Mouse (Mus musculus) layer of hippocampus, adult 11-12 months (tissue): ENCODE measurements at regions not wholly inside any gene's neighbourhood (a gene's known extent, or its start where the extent isn't known, plus 50 kb on each side); places are given as distances from the start of the nearest gene placed in this dataset.
A peak's percentile ranks its signal among the peaks of the same experiment; 100 is the strongest.

Experiments
- DNase-seq: peaks from one replicate; pipeline ENCODE4 v3.0.0; 2022; ENCODE audit warnings: low spot score

GRCm38 (mm10) chr17:52036479-52036878, 203.4 kb upstream of the Satb1 start:
- no peak for DNase-seq

GRCm38 (mm10) chr17:52031079-52031478, 198.0 kb upstream of the Satb1 start:
- DNase-seq = no peak

- no peak for DNase-seq
Observed at GRCm38 (mm10) chr17:51986920-51987319, 153.8 kb upstream of the Satb1 start.

DNA sequence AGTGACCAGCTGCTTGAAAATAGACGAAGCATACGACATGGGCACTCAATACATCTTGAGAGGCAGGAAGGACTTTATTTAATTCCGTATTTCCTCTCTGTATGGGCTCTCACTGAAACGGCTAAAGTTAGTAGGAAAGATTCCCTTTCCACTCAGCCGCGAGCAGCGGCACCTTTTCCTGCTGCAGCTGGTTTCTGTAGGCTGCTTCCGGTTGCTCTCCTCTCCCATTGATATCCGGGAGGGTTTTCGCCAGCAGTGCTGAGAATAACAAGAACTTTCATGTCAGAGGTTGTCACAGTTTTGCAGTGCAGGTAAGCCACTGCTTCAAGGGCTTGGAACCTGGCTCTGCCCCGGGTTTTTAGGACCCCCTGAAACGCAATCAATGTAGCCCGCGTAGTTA, 153.1 kb upstream of the Satb1 start:
- no peak for DNase-seq

DNA sequence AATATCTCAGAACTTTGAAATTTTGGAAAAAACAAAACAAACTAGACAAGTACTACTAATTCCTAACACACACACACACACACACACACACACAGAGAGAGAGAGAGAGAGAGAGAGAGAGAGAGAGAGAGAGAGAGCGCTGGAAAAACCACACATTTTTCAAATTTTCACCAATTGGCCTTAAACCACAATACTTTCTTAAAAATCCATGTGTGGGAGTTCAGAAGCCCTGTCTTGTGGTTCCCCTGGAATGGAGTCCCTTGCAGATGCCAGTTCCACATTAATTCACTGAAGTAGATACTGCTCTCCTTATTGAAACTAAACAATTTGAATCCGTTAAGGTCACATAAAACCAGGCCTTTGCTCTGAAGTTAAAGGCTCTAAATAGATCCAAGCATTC, 146.0 kb upstream of the Satb1 start:
- DNase-seq = no peak

- no peak for DNase-seq
Observed at GRCm38 (mm10) chr17:51971444-51971843, 138.4 kb upstream of the Satb1 start.

DNA sequence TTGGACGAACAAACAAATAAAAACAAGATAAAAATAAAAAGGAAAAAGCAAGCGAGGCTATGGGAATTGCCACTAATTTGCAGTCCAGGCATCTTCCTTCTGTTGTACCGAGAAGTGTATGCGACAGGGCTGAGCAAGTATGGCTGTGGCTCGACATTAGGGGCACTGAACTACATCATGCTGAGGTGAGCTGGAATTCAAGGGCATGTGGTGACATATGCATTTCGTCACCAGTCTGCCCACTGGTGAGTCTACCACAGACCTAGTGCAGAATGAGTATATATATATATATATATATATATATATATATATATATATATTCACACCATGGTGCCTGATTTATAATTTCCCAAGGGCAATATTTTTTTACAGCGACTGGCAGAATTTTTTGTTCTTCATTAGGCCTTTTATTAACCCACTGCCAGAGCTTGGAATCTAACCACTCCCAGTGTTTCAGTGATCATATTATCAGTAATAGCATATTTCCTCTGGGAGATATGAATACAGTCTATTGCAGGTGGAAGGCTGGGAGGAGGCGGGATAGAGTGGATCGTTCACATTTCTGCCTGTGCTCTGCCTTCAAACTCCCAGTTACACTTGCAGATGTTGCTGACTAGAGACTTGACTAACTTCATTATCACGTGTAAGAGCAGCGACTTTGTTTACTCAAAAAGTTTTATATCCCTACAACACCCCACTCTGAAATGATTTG, 133.6 kb upstream of the Satb1 start:
- no peak for DNase-seq

DNA sequence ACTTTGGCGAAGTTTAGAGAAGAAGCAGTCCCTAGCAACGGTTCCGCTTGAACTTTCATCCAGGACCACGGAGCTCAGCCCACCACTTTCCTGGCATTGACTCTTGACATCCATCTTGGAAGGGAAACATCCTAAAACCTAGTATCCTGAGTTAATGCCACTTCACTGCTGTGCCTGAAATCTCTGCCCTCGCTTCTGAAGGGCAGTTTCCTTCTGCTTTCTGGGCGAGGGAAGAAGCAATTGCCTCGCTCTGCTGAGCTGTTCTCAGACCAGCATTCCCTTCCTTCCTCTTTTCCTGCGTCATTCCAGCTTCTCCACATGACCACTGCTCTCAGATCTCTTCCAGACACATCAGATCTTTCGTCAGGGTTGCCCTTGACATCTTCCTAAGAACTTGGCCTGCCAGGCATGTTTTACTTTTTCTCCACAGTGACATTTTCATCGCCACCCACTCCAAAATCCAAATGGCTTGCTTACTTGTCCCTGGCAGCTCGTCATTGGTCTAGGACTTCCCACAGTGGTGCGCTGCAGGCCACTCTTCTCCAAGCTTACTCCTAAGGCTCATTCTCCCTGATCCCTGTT, 129.5 kb upstream of the Satb1 start:
- no peak for DNase-seq

GRCm38 (mm10) chr17:51961337-51961736, 128.2 kb upstream of the Satb1 start:
- DNase-seq = peak; percentile 5

DNA sequence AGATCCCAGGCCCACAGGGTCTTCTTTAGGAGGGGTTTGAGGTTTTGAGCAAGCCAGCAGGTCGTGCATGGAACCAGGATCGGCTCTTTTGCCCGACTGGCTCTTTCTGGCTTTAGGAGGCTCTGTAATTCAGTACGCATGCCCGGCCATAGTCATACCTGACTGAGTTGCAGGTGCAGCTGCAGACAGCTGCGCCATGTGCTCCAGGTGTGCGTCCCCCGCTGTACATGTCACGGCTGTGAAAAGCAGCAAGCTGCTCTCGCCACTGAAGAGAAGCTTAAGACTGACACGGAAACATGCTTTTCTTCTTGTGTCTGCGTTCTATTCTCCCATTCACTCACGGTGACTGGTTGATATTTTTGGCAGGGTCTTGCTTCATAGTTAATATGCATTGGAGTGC, 123.2 kb upstream of the Satb1 start:
- DNase-seq = no peak

DNA sequence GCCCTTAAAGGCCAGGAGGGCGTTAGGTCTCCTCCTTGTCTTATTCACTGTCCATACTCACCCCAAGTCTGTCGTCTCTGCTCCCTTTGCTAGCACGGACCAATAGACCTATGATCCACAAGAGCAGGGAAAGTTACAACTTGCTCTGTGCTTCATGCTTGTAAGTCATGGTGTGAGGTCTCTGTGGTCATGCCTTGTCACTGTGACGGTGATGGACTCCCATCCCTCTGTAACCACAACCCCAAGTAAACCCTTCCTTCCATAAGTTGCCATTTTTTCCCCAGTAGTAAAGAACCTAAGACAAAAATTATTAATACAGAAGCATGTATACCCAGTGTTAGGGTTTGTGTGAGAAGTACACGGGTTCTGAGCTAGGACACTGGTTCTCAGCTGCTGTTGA, 104.6 kb upstream of the Satb1 start:
- DNase-seq = no peak

DNA sequence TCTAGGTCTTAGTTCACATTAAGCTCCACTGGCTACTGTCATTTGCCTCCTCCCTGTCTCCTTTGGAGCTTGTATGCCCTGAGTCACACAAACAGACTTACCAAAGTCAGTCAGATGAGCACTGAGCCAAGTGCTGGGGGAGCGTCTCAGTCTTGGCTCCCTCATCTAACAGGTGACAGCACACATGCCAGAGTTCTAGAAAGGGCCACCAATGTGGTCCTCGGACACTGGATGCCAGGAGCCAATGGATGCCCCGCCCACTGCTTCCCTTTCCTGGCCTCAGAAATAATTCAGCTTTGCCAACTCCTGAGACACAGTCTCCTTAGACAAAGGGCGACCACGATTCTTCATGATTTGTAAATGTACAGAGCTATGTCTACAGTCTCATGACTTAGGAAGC, 103.0 kb upstream of the Satb1 start:
- no peak for DNase-seq

DNA sequence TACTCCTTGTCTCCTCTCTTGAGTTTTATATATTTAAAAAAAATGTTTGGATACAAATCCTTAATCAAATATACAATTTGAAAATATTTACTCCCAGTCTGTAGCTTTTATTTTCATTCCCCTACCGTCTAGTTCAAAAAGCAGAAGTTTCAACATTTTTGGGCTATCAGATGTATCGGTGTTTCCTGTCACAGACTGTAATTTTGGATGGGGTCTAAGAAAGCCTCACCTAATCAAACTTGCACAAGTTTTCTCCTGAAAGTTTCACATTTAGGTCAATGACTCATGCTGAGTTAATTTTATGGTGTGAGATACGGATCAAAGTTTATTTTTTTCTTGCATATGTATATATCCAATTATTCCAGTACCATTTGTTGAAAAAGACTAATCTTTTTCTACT, 93.3 kb upstream of the Satb1 start:
- DNase-seq = no peak

DNA sequence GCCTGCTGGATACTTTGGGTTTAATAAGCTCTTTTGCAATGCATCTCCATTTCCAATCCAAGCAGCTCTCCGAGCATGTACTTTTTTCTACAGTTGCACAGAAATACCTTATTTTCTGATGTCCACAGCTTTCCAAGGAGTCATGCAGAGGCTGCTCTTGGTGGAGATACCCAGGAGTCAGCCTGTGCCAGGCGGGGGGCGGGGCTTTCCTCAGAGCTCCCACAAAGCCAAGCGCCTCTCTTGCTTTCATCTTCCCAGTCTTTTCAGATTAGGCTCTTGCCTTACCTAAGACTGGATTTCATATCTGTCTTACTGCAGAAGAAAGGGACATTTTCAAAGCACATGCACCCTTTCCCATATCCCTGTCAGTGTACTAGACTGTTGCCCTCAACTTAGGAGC, 73.9 kb upstream of the Satb1 start:
- no peak for DNase-seq

DNA sequence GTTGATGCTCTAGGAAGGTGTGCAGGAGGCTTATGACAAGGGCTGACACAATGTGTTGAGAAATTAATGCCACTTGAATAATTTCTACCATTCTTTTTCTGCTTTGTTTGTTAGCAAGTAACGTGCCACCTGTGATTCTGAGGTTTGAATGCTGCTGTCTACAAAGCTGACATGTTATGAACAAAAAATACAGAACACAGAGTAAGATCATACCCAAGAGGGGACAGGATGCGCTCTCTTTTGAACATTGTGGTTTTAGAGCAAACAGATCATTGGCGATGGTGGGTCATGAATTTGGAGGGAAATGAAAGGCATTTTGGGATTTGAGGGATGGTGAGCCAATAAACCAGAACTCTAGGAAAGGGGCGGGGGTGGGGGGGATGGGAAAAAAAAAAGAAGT, 73.3 kb upstream of the Satb1 start:
- no peak for DNase-seq

- DNase-seq = no peak
Observed at GRCm38 (mm10) chr17:51903885-51904284, 70.8 kb upstream of the Satb1 start.

DNA sequence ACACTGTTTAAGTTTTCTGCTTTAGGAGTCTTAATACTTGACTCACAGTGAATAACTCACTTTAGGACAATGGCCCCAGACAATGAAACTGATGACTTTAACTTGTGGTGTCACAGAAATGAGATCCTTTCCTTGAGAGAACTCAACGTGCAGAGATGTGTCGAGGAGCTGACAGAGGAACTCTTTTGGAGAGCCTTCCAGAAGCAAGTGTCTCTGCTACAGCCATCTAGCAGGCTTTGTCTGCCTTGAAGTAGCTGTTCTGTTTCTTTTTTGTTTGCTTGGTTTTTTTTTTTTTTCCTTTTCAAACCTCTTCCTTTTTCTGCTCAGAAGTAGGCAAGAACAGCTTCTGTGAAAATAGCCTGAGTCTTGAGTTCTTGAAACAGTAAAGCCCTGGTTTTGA, 66.3 kb upstream of the Satb1 start:
- no peak for DNase-seq

DNA sequence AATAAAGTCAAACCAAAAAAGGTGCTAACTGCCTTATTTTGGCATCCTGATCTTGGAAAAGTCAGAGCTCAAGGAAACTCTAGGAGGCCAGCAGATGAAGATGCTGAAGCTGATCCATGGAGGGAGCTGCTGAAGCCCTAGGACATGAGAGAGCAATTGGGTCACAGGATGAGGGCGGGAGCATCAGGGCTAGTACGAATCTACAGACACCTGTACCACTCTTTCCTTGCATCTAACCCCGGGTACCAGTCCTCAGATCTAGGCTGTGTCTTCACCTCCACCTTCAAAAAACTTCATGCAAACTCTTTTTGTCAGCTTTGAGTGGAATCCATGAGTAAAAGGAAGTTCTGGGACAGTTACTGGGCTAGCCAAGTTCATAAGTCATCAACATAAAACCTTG, 63.1 kb upstream of the Satb1 start:
- no peak for DNase-seq

- no peak for DNase-seq
Observed at GRCm38 (mm10) chr17:51894278-51894677, 61.2 kb upstream of the Satb1 start.

DNA sequence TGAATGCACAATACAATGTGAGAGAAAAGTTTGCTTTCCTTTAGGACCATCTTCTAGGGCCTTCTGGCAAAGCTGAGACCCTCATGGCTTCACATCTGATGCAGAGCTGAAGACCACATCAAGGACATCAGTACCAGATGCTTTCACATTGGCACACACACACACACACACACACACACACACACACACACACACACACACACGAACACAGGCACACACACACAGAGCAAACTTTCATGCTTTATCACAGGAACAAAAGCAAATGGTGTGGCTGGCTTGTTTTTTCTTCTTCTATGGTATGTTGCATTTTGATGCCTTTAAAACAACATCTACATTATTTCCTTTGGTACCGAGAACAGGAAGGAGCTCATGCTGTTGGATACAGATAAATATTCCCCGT, 59.8 kb upstream of the Satb1 start:
- DNase-seq = no peak

- no peak for DNase-seq
Observed at GRCm38 (mm10) chr17:51892159-51892558, 59.1 kb upstream of the Satb1 start.
